Mouse (Mus musculus) heart, postnatal 4 days (tissue): Measurements from ENCODE around the gene Itga8. TPM values are rescaled to one million over a fixed set of nuclear protein-coding genes. Genes with fewer than 3 reads are reported as not detected.

Source experiments
- DNase-seq: peaks from one replicate; pipeline ENCODE4 v3.0.0; 2021
- total RNA-seq, 2 experiments: library from RNA; stranded (reverse); gene quantifications; 2 replicates each; pipeline ENCODE4 v1.2.3; 2021

Itga8 gene
- total RNA-seq, 2 experiments from 2014 or later, result 11.8 to 12.1 TPM

DNA sequence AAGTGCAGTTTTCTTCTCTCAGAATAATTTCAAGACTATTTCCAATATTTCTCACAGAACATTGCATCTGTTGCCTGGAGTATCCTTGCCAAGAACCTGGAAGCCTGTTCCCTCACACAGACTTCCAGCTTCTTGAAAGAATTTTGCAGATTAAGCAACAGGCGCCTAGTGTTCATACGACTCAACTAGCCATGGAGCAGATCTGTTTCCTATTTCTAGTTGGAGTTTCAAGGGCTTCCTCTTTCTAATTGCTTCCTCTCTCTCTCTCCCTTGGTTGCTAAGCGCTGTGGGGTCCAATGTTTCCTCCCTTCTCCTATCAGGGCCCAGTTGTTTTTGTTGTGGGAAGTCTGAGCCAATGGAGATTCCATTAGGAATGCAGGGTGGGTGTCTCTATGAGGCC is 7.7 kb downstream of the Itga8 start:
- no peak for DNase-seq

DNA sequence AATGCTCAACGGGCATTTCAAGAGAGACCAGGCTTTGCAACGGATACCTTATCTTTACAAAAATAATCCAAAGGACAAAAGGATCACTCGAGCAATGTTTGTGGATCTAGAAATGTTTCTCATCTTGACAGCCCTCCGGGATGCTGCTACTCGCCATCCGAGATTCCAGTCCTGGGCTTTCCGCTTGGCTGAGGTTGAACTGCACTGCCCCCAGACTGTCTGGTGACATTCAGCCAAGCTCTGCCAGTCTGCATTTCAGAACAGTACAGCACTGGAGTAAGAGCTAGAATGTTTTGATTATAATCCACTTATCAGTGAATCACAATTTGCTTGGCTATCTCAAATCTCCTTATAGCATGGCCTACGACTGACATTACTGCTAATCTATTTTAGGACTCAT is 8.3 kb downstream of the Itga8 start:
- DNase-seq, result no peak

DNA sequence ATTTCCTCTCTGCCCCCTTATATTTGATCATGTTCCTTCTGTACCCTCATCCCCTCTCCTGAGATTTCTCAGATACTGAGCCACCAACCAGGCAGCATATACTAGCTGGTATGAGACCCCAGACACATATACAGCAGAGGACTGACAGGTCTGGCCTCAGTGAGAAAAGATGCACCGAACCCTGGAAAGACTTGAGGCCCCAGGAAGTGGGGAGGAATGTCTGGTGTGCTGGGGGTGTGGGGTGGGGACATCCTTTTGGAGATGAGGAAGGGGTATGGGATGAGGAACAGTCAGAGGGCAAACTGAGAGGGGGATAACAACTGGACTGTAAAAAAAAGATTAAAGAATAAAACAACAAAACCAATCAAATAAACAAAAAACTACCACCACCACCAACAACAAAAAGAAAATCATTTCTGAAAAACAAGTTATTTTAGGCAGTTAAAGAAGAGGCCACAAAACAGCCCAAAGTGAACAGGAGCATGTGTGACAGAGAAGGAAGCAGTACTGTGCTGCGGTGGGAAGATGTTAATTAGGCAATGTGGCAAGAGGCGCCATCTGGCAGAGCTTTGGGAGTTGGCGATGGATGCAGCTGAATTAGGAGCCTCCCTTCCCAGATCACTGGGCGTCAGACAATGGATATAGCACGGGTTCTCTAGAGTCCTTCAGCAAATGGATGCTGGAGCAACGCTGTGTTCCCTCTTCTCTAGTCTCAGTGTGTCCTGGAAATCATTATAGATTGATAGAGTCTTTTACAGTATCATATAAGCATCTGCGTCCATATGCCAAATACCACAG is 9.5 kb downstream of the Itga8 start:
- no peak for DNase-seq

DNA sequence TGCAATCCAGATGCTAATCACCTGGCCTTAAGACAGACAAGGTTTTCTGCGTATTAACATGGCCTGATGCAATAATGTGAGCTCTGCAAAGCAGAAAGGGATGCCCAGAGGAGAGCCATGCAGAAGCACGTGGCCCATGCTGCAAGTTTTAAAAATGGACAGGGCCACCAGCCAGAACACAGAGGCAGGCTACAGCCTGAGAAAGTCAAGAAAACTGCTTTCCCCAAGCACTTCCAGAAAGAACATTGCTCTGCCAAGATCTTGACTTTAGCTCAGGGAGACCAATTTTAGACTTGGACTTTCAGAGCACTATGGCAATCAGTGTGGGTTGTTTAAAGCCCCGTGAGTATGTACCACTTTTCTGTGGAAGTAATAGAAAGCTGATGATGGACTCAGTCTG is 11.5 kb downstream of the Itga8 start:
- no peak for DNase-seq

DNA sequence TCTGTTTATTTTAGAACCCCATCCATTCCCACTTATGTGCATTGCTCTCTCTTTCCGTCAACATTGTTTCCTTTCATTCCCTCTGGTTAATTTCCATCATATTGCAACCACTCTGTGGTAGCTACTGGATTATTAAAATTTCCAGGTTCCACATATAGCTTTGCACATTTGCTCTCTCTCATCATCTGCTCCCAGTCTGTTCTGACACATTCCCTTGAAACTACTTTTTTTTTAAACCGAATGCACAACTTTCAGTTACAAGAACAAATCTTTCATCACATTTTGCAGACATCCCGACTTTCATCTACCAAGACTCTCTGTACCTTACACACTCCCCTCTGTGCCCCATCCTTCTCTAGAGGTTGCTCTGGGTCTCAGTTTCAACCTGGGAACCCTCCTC is 13.9 kb downstream of the Itga8 start:
- no peak for DNase-seq

DNA sequence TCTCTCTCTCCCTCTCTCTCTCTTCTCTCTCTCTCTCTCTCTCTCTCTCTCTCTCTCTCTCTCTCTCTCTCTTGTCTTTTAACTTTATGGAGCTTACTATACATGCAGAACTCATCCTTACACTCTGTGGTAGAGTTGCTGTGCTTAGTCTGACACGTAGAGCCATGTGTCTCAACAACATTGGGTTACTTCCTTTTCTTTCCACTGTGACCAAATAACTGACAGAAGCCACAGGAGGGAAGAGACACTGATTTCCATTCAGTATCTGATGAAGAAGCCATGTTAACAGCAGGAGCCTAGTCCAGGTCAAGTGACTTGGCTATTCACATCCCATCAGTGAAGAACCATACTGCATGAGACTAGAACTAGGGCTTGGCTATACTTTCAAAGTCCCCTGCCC is 21.1 kb downstream of the Itga8 start:
- no peak for DNase-seq

DNA sequence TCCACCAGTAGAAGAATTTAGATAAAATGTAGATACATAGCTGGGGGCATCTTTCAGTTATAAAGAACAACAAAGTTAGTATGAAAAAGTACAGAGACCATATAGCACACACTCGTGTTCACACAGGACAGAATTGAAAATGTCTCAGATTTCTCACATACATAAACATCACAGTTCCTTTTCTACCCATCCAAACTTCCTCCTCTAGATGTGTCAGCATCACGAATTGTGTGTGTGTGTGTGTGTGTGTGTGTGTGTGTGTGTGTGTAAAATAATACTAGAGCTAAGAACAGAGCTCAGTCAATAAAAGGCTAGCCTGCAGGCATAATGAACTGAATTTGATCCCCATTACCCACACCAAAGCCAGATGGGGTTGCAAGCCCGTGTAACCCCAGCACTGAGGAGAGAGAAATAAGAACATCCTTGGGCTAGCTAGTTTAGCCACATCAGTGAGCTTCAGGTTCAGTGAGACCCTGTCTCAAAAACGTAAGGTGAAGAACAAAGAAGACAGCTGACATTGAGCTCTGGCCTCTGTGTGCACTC is 22.6 kb downstream of the Itga8 start:
- no peak for DNase-seq

DNA sequence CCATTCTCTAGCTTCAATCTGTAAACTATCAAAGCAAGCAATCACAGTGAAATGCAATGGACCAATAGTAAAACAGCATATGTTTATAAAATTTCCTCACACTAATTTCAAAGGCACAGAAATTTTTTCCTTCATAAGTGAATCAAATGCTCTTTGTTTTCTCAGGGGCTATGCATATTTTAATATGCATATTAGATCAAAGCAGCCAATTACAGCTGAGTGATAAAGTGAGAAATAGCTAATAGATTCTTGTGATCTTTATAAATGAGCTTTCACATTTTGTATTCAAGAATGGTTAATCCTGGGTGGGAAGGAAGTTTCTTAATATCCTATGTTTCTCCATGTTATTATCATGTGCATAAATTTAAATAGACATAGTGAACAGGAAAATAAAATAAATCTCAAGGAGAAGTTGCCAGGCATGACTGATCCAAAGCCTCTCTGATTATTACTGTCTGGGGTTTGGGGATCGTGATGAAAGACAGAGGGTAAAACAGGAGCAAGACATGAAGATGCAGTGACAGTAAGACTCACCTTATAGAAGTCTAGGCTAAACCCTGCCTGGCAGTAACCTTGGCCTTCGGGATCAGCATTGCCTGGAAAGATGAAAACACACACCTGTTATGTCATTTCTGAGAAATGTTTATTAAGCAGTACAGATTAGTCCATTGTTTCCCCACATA is 44.9 kb downstream of the Itga8 start:
- no peak for DNase-seq

DNA sequence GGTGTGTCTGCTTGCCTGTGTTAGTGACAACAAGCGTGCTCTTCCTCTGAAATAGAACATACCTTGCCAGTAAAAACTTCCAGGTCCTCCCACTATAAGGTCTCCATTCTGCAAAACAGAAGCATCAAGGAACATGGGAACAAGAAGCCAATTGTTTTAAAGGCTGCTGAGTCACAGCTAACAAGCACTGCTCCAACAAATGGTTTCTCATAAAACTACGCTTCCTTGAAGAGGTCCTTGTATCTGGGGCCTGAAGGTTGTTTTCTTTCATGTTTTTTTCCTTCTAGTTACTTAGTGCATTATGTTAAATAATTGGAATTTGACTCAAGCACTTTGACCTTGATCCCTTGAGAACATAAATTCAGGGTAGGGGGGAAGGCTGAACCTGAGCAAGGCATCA is 45.8 kb downstream of the Itga8 start:
- DNase-seq, result no peak

DNA sequence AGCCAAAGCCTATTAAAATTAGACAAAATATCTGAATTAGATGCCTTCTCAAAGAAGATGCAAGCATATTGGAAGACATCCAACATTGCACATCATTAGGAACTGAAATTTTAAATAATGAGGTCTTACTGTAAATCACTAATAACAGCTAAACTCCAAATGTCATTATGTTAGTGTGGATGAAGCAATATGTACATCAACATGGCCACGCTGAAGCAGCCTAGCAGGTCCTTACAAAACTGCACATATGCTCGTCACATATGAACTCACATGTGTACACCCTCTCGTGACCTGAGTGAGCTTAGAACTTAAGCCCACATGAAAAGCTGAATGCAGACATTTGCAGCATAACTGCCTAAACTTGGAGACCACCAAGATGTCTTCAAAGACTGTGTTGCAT is 66.4 kb downstream of the Itga8 start:
- DNase-seq, result no peak

DNA sequence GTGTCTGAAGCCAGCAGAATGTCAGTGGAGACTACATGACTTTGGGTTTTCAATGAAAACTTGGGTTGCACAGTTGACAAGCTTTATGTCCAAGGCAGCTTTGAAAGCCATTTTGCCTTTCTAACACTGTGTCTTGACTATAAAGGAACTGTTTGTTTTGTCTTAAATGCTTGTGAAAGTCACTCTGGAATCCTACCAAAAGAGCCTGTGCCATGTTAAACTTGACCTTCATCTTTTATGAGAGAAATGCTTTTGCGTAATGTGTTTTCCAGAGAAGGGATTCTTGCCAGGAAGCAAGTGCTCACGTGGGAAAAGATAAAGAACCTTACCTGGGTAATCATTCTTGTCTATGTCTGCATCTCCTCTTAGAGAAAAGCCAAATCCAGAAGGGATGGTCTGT is 72.0 kb downstream of the Itga8 start:
- no peak for DNase-seq

DNA sequence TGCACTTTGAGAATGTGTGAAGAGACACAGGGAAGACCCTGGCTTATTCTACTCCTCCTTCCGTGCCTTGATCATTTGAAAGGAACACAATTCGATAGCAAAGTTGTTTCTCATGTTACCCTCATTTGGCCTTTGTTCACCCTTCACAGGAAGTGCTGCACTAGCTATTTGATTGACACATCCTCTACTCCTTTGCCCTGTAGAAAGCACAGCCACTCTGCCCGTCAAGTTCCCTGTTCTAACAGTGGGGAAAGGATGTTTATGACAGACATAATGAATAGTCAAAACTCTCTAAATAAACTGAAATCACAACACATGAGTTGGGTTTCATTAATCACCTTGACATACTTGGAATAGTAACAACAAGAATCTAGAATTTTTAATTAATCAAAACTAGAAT is 73.4 kb downstream of the Itga8 start:
- no peak for DNase-seq

DNA sequence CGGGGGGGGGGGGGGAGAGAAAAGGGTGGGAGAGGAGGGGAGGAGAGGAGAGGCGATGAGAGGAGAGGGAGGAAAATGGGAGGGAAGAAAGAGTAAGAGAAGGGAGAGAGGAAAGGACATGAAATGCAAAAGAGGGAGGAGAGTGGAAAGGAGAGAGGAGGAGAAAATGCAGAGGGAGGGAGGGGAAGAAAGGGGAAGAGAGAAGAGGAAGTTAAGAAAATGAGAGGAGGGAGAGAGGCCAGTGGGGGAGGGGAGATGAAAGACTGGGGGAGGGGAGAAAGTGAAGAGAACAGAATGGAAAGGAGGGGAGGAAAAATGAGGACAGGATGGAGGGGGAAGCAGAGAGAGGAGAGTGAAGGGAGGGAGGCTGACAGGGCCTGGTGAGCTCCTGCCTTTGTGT is 74.5 kb downstream of the Itga8 start:
- no peak for DNase-seq

DNA sequence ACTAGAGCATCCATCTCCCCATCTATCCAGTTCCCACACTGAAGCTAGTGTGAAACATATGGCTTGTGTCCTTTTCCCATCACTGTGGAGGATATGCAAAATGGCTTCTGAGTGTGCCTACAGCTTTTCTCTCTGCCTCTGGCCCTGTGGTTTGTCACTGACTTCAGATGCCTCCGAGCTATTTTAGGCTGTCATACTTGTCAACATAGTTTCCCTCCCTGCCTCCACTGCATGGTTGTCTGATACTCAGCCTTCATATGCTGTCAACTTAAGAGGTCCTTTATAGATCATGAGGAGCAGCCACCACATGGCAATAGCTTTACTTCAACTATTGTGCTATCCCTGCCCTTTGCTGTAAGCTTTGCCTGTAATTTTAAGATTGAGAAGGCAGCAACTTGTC is 75.4 kb downstream of the Itga8 start:
- no peak for DNase-seq

DNA sequence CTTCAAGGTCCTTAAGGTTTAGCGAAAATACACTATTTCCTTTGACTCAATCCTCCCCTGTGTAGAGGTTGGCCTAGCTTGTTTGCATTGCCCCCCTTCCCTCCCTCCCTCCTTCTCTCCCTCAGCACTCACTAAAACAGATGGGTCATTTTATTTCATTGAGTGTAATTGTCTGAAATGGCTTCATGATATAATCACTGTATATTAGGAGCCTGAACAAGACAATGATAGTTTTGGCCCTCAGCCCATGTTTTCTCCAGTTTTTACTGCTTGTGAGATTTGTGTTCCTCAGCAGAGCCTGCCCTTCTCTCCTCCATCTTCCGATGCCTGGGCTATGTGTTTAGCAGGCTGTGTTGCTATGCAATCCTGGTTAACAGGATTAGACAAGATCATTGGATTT is 80.1 kb downstream of the Itga8 start:
- peak; percentile 15 for DNase-seq

DNA sequence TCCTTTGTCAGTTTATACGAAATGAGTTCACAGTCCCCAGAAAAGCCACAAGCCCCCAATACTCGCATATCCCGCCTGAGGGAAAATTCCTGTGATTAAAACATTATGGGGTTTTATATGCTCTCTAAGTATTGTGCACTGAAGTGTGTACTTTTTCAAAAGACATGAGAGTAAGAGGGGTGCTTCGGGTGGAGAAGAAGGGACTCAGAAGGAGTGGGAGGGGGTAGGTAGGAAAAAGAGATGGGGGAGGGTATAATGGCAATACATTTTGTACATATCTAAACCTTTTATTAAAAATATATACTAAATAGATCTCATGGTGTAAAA is 88.3 kb downstream of the Itga8 start:
- no peak for DNase-seq

DNA sequence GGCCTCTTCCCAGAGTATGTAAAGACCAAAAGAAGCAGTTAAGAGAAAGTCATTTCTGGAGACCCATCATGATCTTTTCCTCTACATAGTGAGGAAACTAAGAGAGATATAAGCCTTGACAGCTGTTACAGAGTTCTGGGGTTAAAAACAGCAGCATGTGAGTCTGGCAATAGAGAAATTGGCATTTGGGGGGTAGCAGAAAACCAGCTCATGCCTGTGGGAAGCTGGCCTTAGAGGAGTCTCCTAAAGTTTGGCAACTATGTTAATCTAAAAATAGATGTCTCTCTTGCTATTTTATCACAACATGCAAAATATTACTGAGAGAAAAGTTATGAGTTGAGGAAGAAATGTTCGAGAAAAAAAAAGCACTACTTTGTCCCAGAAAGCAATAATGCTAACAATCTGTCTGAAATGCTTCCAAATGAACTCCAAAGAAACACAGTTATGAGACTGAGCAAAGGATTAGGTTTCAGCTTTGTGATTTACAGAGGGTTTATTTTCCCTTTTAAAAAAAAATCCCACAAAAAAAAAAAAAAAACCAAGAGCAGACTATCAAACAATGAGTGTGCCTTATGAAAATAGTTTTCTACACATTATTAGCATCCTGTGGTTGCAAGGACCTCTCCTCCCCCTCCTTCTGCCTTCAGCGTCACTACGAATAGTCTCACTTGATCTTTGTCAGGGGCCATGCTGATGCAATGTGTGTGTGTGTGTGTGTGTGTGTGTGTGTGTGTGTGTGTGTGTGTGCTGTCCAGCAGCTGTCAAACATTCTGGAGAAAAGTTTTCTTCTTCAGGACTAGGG is 88.9 kb downstream of the Itga8 start:
- DNase-seq, result no peak

DNA sequence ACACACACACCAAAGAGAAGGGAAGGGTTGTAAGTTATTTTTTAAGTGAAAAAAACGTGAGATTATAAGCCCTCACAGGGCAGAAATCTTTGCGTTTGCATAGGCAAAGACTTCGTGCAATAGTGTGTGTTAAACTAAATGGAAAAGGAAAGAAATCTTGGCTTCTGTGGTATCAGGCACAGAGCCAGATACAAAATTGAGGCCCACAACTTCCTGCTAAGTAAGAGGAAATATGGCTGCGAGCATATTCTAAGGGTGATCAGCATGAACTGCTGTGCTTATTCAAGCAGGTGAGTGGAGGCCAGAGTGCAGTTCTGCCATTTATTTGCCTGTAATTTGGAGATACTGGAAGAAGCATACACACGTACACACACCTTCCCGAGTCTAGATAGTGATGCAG is 93.6 kb downstream of the Itga8 start:
- no peak for DNase-seq

DNA sequence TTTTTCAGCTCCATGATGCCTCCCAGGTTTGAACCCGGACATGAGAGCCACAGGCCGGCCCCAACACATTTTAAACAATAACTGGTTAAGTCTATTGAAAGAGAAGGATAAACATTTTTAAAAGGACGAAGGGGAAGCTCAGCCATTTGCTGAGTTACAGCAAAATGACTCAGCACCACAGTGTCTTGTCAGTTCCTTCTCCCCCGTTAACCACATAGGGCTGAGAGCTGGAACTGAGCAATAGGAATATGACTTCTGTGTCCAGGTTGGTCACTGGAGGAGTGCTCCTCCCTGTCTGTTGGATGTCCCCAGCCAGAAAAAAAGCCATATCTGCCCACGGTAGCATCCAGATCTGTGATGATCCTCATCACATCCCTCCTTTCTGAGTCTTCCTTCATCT is 95.4 kb downstream of the Itga8 start:
- no peak for DNase-seq

DNA sequence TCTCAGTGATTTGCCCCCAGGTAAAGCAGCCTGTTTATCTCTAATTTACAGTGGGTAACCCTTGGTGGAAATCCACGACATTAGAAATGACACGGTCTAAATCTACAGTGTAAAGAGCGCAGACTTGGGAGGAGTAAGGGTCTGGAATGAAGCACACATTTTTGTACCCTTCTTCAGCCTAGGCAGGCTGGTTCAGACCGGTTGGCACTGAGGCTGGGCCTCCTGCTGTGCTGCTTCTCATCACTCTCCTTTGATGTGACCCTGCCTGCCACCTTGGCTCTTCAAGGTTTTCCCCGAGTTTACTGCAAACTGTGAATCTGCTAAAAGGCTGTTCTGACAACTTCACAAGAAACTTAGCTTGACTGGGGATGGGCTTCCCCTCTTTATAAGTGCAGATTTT is 95.8 kb downstream of the Itga8 start:
- DNase-seq, result no peak

DNA sequence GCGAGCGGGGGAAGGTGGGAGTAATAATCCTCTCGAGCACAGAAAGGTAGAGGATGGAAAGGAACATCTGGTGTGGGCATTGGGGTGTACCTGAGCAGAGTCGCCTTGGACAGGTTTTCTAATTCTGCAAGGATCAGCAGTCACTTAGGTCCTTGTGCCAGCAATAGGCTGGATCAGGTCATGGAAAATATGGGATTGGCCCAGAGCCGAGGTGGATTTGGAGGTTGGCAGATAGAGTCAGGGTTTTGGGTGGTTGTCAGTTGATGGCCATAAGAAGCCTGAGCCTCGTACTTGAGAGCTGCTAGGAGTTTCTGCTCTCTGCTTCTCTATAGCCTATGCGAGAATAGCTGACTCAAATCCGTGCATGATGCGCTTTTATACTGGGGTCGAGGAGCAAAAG is 98.5 kb downstream of the Itga8 start:
- DNase-seq, result no peak

DNA sequence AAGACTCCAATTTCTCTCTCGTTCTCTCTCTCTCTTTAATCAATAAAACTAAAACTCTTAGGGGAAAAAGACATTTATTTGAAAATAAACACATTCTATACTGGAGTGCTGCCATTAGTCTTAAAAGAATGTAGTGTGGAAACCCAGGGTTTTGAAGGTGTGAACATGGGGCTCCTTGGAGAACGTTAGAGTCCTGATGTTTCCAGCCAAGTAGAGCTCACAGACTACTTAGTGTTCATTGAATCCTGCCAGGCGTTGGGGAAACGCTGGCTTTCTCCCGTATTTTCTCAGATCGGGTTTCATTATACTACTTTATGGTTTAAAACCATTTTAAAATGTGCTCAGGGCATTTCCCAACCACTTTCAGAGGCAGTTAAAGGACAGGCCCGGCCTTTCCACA is 103.0 kb downstream of the Itga8 start:
- DNase-seq, result no peak

DNA sequence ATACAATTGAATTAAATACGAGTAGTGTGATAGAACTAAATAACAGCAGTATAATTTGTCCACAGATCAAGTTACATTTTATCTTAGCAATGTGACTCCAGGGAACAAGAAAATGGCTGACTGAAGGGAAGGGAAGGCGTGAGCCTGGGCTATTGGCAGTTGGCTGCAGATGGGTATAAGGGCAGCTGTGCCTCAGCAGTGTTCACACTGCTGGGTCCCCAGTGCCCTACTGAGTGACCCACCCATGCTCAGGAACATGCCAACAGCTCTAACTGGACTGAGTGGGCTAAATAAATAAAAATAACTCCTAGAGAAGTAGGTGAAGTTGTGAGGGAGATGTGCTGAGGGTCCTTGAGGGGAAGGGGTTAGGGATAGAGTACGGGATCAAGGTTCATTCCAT is 103.5 kb downstream of the Itga8 start:
- no peak for DNase-seq

DNA sequence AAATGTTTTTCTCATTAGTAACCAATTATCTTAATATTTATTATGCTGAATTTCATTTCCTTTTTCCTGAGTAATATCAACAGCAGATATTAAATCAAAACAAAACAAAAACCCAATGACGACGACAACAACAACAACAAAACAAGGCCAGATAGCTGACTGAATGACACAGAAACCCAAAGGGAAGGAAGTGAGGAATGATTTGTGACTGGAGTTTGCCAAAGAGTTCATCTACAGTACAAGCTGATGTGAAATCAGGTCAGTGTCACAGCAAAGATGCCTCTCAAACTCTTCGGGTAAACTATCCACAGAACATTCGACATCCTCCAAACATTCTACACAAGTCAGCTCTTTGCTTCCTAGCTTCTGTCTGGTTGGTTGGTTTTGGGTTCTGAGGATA is 104.0 kb downstream of the Itga8 start:
- no peak for DNase-seq
